Mouse (Mus musculus): ENCODE data around the gene Esyt1.

GRCm38 (mm10) chr10:128525671-128526308 lies at the start of gene Esyt1:
- TF ChIP-seq USF1 (IDR thresholded peaks at IDR 0.05; ENCODE audit: low read depth) (peak; percentile 50), SRF (IDR thresholded peaks at IDR 0.05; ENCODE audit: control insufficient read depth, insufficient read length, low read depth) (no peak), POLR2A (IDR thresholded peaks at IDR 0.05; ENCODE audit: insufficient read length, low read depth) (peak; percentile 83), TCF12 (IDR thresholded peaks at IDR 0.05; ENCODE audit: insufficient read depth, poor library complexity, severe bottlenecking) (no peak), MYOD1 (IDR thresholded peaks at IDR 0.05; ENCODE audit: control insufficient read depth in 1 of 3, insufficient read length in 2 of 3, low read depth in 2 of 3) (peak; percentile 75 to 91 (median 91)), MAX (IDR thresholded peaks at IDR 0.05; ENCODE audit: low read depth) (peak; percentile 23), CEBPB (IDR thresholded peaks at IDR 0.05; ENCODE audit: insufficient read depth, poor library complexity, severe bottlenecking) (peak; percentile 47; the same call in 1 of the 2 replicates), POLR2AphosphoS2 (IDR thresholded peaks at IDR 0.05; ENCODE audit: insufficient read length, low read depth) (peak; percentile 94)
